Mouse (Mus musculus): ENCODE measurements around the gene Stub1. TPM values are rescaled to one million over a fixed set of nuclear protein-coding genes. Genes with fewer than 3 reads are reported as not detected.
"Not testable (repeated sequence)": the region's sequence is repeated elsewhere in the genome, so short reads cannot be mapped to it uniquely, and the experiment has no call there.

Stub1 gene
- total RNA-seq, 2 experiments from 2014 or later: 160 to 166 TPM

DNA sequence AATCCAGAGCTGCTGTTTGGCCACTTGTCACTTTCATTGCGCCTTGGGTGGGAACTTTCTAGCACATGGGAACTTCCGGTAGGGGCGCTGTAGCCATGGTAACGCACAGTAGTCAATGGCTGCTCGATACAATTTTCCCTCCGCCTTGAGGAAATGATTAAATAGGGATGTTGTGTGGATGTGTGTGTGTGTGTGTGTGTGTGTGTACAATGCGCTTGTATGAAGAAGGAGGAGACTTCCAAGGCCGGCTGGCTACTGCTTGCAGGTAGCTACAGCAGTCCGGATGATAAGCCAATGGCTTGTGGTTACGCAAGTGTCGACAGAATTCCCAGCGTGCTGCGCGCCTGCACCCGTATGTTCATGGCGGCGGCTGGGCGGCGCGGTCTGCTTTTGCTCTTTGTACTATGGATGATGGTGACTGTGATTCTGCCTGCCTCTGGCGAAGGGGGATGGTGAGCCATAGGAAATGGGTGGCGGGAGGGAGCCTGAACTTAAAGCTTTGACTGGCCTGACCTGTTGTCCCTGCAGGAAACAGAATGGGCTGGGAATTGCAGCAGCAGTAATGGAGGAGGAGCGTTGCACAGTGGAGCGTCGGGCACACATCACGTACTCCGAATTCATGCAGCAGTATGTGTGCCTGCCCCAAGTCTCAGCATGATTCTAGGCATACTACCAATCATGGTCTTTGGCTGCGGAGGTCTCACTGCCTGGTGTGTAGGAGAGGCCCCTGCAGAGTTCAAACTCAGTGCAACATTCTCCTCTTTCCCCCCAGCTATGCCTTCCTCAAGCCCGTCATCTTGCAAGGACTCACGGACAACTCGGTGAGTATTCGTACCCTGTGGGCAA, 4.3 kb downstream of the Stub1 start, which contains the start of gene Jmjd8:
Jmjd8 (plus strand) TSS at position 156 of the 846 bp plus-strand sequence.
- intact Hi-C loops (cut with DNase I): no loop called here
- peak; percentile 89 to 92 for DNase-seq (ENCODE audit: low spot score in 2 of 2)

DNA sequence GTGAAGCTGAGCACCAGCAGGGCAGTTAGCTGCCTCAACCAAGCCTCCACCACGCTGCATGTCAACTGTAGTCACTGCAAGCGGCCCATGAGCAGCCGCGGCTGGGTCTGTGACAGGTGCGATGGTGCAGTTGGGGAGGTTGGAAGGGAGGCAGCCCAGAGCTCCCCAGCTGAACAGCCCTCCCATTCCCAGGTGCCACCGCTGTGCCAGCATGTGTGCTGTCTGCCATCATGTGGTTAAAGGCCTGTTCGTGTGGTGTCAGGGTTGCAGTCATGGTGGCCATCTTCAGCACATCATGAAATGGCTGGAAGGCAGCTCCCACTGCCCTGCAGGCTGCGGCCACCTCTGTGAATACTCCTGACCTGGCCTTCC, 5.0 kb downstream of the Stub1 start:
- intact Hi-C loops (cut with DNase I): no loop called here
- DNase-seq (ENCODE audit: low spot score in 2 of 2): no peak

DNA sequence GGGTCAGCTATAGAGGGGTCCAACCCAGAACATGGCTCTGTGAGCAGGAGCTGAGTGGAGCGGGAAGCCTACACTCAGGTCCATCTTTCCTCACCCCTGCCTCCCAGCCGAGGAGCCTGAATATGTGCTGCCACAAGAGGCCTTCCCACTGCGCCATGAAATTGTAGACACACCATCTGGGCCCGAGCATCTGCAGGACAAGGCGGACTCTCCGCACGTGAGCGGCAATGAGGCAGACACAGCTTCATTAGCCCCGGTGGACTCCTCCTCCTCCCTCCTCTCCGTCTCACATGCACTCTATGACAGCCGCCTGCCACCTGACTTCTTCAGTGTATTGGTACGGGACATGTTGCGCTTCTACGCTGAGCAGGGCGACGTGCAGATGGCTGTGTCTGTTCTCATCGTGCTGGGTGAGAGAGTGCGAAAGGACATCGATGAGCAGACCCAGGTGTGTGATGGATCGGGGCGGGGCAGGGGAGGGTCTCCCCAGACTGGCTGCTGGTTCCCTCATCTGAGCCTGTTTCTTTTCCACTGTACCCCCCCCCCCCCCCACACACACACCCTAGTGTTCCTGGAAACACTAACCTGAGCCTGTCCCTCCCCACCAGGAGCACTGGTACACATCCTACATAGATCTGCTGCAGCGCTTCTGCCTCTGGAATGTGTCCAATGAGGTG, 5.5 kb downstream of the Stub1 start:
- intact Hi-C loops (cut with DNase I): no loop called here
- DNase-seq (ENCODE audit: low spot score in 2 of 2): no peak

DNA sequence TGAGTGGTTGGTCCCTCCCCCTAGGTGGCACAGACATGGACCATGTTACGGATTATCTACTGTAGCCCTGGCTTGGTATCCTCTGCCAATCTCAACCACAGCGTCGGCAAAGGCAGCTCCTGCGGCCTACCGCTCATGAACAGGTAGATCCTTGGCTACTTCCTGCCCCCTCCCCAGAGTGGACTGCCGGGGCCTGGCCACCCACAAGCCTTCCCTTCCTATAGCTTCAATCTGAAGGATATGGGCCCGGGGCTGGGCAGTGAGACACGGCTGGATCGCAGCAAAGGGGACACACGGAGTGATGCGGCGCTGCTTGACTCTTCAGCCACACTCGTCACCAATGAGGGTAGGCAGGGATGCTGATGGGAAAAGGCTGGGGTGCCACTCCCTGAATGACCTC, 6.2 kb downstream of the Stub1 start:
- DNase-seq (ENCODE audit: low spot score in 2 of 2): no peak
- intact Hi-C loops (cut with DNase I): no loop called here

DNA sequence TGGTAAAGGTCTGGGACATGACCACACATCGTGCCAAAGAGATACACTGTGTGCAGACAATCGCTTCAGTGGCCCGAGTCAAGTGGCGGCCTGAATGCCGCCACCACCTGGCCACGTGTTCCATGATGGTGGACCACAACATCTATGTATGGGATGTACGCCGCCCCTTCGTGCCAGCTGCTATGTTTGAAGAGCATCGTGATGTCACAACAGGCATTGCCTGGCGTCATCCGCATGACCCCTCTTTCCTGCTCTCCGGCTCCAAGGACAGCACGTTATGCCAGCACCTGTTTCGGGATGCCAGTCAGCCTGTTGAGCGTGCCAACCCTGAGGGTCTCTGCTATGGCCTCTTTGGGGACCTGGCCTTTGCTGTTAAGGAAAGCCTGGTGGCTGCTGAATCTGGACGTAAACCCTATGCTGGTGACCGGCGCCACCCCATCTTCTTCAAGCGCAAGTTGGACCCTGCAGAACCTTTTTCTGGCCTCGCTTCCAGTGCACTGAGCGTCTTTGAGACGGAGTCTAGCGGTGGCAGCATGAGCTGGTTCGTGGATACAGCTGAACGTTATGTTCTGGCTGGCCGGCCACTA, 7.1 kb downstream of the Stub1 start:
- intact Hi-C loops (cut with DNase I): no loop called here
- no peak for DNase-seq (ENCODE audit: low spot score in 2 of 2)

DNA sequence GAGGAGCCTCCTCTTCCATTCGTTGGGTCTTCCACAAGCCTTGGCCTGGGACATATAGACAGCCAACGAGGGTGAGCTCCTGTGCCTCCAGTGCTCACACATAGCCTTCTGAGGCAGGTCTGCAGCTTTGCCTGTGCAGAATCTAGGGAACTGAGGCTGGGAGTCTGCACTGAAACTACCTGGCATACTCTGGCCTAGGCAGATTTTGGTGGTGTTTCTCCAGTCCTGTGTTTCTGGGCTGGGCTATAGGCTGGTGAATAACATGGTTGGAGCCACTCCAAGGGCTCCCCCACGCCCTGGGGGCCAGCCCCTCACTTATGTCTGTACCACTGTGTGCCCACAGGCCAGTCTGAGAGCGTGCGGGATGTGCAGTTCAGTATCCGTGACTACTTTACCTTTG, 7.9 kb downstream of the Stub1 start:
- intact Hi-C loops (cut with DNase I): no loop called here
- DNase-seq (ENCODE audit: low spot score in 2 of 2): no peak

DNA sequence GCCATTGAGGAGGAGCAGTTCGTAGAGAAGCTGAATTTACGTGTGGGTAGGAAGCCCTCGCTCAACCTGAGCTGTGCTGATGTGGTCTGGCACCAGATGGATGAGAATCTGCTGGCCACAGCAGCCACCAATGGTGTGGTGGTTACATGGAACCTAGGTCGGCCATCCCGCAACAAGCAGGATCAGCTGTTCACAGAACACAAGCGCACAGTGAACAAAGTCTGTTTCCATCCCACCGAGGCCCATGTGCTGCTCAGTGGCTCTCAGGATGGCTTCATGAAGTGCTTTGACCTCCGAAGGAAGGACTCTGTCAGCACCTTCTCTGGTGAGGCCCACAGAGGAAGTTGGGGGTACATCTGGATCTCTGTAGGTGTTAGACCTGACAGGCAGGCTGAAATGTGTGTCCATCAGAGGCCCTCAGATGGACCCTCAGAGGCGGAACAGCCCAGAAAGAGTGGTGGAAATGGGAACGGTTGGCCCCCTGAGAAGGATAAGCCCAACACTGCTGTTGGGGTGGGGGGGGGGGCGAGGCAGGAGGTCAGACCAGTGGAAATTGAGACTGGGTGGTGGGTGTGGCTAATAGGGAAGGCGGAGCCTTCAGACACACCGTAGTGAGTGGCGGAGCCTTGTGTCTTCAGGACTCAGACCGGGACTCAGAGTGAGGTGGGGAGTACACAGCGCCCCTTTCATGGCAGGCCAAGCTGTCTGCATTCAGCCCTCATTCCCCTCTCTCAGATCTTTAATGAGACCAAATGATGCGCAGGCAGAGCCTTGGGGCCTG, 8.7 kb downstream of the Stub1 start:
- intact Hi-C loops (cut with DNase I): no loop called here
- no peak for DNase-seq (ENCODE audit: low spot score in 2 of 2)

DNA sequence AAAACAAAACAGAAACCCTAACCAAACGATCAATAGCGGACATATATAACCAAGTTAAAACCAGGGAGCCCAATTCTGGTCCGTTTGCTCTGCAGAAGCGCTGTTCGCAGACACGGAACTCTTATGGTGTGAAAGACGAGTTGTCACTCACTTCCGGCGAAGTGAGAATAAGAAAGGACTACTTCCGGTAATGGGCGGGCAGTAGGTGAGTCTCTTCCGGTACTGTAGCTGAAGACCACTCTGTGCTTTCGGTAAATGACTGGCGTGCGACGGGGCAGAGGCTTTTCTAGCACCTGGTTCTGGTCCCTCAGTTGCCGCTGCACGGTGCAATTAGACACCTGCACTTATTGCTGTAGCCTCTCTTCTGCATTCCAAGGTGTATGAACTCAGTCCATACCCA, 9.8 kb downstream of the Stub1 start, which contains the start of gene Wdr24:
Wdr24 (plus strand) TSS at position 176 of the 400 bp plus-strand sequence.
- DNase-seq (ENCODE audit: low spot score in 2 of 2): peak; percentile 83 to 89
- intact Hi-C loops (cut with DNase I): no loop called here

DNA sequence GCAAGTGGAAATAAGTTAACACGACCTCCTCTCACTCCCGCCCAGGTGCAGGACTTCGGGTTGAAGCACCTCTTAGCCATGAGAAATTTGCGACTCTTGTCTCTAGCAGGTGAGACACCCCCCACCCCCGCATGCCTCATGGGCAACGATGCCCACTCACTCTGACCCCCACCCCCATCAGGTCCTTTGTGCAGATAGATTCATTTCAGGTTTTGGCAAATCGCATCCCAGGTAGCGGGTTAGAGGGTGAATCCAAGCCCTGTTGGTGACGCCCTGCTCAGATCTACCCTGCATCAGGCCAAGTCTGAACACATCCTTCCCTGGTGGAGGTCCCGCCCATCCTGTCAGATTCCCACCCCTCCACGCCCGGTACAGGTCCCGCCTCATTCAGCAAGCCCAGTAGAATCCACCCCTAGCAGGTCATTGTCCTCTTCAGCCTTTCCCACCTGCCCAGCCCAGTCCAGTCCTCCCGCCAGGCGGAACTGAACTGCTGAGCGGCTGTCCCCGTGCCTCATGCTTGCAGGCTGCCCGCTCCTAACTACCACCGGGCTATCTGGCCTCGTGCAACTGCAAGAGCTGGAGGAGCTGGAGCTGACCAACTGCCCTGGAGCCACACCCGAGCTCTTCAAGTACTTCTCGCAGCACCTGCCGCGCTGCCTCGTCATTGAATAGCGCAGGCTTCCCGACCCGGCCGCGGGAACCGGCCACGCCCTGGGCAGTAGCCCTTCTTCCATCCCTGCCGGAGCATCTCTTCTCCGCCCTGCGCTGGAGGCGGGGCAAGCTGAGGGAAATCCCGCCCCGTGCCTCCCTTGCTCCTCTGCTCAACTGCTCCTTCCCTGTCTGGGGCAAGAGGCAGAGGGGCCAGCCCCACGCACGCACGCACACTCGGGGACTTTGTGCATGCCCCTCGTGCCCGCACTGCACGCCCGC, 14.1 kb downstream of the Stub1 start:
- DNase-seq (ENCODE audit: low spot score in 2 of 2): no peak
- intact Hi-C loops (cut with DNase I): no loop called here

DNA sequence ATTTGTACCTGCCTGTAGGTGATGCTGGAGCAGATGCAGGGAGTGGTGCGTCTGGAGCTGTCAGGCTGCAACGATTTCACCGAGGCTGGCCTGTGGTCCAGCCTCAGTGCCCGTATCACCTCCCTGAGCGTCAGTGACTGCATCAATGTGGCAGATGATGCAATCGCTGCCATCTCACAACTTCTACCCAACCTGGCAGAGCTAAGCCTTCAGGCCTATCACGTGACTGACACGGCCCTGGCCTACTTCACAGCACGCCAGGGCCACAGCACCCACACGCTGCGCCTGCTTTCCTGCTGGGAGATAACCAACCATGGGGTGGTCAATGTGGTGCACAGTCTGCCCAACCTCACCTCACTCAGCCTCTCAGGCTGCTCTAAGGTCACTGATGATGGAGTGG, 15.5 kb downstream of the Stub1 start:
- intact Hi-C loops (cut with DNase I): no loop called here
- DNase-seq (ENCODE audit: low spot score in 2 of 2): no peak

DNA sequence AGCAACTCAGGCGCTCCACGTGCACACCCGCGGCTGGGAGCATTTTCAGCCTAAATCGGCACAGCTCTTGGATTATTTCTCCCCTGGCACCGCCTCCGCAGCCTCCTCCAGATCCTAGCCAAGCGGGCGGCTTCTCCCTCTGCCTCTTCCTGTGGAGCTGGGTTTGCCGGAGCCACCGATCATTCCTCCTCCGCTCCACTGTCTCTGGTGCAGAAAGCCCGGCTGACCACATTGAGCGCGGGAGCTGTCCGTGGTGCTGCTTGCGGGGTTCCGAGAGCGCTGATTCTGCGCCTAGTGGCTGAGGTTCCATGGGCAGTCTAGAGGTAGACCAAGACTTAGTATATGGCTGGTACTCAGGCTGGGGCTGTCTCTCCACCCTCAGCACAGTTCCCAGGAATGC, 19.7 kb downstream of the Stub1 start:
- peak; percentile 83 to 89 for DNase-seq (ENCODE audit: low spot score in 2 of 2)
- intact Hi-C loops (cut with DNase I): no loop called here

DNA sequence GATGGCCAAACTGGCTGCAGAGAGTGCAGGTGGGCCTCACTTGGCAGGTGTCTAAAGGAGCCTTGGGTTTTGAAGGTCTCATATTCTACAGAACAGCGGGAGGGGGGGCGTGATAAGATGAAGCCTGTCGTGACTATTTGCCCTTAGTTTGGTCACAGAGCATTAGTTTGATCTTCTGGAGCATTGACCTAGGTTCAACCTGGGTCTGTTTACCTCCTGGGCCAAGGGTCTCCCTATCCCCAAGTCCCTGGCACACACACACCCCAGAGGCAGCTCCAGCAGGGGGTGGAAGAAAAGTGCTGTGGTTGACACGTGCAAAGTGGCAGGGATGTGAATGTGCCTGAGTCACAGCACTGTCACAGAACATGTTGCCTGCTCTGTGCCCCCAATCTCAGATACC, 22.3 kb downstream of the Stub1 start:
- no peak for DNase-seq (ENCODE audit: low spot score in 2 of 2)
- intact Hi-C loops (cut with DNase I): no loop called here

DNA sequence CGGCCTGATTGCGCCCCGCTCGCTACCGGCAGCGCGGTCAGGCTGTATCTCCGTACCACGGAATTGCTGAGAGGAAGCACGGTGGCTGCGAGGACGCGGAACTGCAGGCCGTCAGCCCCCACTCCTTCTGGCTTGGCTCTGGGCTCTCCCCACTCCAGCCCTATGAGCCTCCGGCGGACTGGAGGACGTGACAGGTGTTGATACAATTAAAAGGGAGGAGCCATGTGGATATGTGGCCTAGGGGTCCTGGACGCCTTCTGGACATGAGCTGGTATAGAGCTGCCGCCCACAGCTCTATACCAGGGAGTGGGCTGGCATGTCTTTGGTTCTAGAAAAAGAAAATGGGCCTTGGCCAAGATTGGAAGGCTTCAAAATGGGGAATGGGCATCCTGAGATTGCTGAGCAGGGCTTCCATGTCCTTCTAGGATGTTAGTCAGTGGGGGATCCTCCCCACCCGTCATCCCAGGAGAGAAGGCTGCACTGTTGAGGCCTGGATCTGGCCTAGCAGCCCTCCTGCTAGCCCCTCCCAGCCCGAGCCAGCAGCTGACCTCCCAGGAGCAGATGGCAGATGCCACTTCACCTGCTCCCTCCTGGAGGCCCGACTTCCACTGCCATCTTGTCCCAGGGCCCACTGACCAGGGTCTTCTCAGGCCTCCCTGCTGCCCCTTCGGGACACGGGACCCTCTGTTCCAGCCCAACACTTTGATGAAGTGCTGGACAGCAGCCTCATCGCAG, 23.4 kb downstream of the Stub1 start:
- intact Hi-C loops (cut with DNase I): no loop called here
- DNase-seq (ENCODE audit: low spot score in 2 of 2): peak in 1 of 2 experiments; percentile 57

DNA sequence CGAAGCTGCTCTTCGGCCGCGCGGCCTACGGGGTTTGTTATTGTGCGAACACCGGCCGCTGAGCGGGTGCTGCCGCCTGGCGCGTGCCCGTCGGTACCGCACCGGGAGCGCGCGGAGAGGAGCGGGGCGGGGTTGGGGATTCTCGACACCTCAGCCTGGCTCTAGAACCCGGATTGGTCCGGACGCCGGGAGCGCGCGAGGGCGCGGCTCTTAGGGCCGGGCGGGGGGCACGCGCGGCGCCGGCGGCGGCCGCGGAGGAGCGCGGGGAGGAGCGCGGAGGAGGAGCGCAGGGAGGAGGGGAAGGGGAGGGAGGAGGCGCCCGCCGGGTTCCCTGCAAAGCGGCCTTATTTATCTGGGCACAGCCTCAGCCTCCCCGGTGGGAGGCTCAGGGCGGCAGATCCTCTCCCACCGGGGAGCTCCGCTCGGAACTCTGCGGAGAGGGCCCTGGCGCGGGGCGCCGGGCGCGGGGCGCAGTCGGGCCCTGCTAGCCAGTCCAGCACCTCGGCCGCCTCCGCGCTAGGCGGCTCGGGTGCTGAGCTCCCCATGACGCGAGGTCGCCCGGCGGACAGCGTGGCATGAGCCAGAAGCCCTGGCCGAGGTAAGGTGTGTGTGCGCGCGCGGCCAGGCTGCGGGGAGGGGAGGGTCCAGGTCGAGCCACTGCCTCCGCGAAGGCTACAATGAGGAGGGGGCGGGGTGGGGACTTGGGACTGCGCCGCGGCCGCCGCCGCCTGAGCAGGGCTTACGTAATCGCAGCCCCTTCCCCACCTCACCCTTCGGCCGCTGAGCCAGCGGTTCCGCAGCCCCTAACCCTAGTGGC, 24.2 kb downstream of the Stub1 start, which contains the start of gene Fbxl16:
Fbxl16 (plus strand) TSS at position 297 of the 817 bp plus-strand sequence.
- intact Hi-C loops (cut with DNase I): no loop called here
- DNase-seq (ENCODE audit: low spot score in 2 of 2): peak; percentile 90 to 94

DNA sequence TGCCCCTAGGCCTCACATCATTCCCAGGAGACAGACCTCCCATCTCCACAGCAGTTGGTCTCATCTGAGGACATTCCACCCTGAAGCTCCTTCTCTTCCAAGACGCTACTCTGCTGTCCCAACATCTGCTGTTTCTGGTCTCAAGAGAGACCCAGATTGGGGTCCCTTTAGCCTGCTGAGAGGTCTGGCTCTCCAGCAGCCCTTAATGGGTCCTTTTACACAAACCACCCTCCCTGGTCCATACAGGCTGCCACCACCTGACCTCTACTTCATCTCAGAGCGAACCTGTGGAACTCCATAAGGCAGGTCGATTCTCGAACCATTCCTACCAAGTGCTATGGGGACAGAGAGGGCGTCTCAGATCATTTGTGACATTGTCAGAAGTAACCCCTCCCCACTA, 25.2 kb downstream of the Stub1 start:
- no peak for DNase-seq (ENCODE audit: low spot score in 2 of 2)
- intact Hi-C loops (cut with DNase I): no loop called here

DNA sequence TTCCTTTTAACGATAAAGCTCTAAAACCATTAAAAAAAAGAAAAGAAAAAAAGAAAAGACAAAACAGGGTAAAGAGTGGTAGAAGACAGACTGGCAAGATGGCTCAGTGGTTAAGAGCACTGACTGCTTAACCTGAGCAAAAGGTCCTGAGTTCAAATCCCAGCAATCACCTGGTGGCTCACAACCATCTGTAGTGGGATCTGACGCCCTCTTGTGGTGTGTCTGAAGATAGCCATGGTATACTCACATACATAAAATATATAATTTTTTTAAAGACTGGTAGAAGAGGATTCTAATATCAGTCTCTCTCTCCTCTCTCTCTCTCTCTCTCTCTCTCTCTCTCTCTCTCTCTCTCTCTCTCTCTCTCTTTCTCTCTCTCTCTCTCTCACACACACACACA, 25.8 kb downstream of the Stub1 start:
- DNase-seq (ENCODE audit: low spot score in 2 of 2); intact Hi-C loops (cut with DNase I): not testable (repeated sequence)

DNA sequence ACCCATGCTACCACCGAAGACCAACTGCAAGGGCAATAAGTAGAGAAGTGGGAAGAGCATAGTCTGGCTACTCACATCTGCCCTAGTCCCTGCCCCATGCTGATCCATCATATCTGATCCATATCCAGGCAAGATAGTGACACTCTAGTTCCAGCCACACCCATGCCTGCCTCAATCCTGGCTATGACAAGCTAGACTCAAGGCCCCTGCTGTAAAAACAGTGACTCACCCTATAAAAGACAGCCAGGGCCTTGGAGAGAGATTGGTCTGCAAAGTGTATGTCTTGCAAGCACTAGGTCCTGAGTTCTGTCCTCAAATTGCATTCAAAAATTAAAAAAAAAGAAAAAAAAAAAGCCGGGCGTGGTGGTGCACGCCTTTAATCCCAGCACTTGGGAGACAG, 26.7 kb downstream of the Stub1 start:
- DNase-seq (ENCODE audit: low spot score in 2 of 2): no peak
- intact Hi-C loops (cut with DNase I): no loop called here
